Mouse (Mus musculus): ENCODE data around the gene Polr3g. TPM values are rescaled to one million over a fixed set of nuclear protein-coding genes. Genes with fewer than 3 reads are reported as not detected.

The Polr3g gene
- 4.8 and 5.2 TPM in 2 replicates for polyA plus RNA-seq (2012; rRNA removed)

- Histone ChIP-seq H3K4me3 (replicated peaks; ENCODE audit: insufficient read depth, low read depth, low read length) (peak within 1 kb of the TSS; percentile 98), H3K27me3 (ENCODE audit: control insufficient read depth, insufficient read depth, low read length) (no peaks in the 10 kb centered on the region), H3K4me1 (ENCODE audit: control insufficient read depth, insufficient read depth, low read length) (peaks cover 2% of the 10 kb centered on the region), H3K27ac (ENCODE audit: insufficient read depth, low read length) (peak within 1 kb of the TSS; percentile 64)
- DNase-seq = peak; percentile 94 to 97
- TF ChIP-seq CTCF (IDR thresholded peaks at IDR 0.05; ENCODE audit: borderline replicate concordance, insufficient read depth, low read depth, low read length) = no peak
- TF ChIP-seq POLR2A (IDR thresholded peaks at IDR 0.05; ENCODE audit: borderline replicate concordance, insufficient read depth, low read length) = peak; percentile 37; the same call in 1 of the 2 replicates
- WGBS = under 1% methylated on average over 61 of the region's 61 CpGs
Observed at GRCm38 (mm10) chr13:81710775-81711545, at the start of gene Polr3g, which contains the start of gene Mblac2. Gene Polr3g (minus strand): TSS chr13:81711013. Gene Mblac2 (plus strand): TSS chr13:81711341.

- no peak overlapping the region for H3K27ac ChIP-seq (ENCODE audit: insufficient read depth, low read length)
- TF ChIP-seq CTCF (IDR thresholded peaks at IDR 0.05; ENCODE audit: borderline replicate concordance, insufficient read depth, low read depth, low read length) = peak; percentile 45; the same call in 1 of the 2 replicates
- TF ChIP-seq POLR2A (IDR thresholded peaks at IDR 0.05; ENCODE audit: borderline replicate concordance, insufficient read depth, low read length) = no peak
- 39% methylated on average over 3 of the region's 3 CpGs for WGBS
- H3K27me3 ChIP-seq (ENCODE audit: control insufficient read depth, insufficient read depth, low read length) = no peaks in the 10 kb centered on the region
- no peaks in the 10 kb centered on the region for H3K4me1 ChIP-seq (ENCODE audit: control insufficient read depth, insufficient read depth, low read length)
- peak; percentile 17 to 31 for DNase-seq
- H3K4me3 ChIP-seq (replicated peaks; ENCODE audit: insufficient read depth, low read depth, low read length) = no peak overlapping the region
Observed at GRCm38 (mm10) chr13:81760379-81760778, 49.6 kb upstream of the Polr3g start.

GRCm38 (mm10) chr13:81757058-81757660, 46.3 kb upstream of the Polr3g start:
- TF ChIP-seq CTCF (IDR thresholded peaks at IDR 0.05; ENCODE audit: borderline replicate concordance, insufficient read depth, low read depth, low read length) (no peak), POLR2A (IDR thresholded peaks at IDR 0.05; ENCODE audit: borderline replicate concordance, insufficient read depth, low read length) (no peak)
- DNase-seq = no peak
- 78% methylated on average over 5 of the region's 5 CpGs for WGBS
- H3K4me1 ChIP-seq (ENCODE audit: control insufficient read depth, insufficient read depth, low read length) = no peaks in the 10 kb centered on the region
- H3K4me3 ChIP-seq (replicated peaks; ENCODE audit: insufficient read depth, low read depth, low read length) = no peak overlapping the region
- no peak overlapping the region for H3K27ac ChIP-seq (ENCODE audit: insufficient read depth, low read length)
- H3K27me3 ChIP-seq (ENCODE audit: control insufficient read depth, insufficient read depth, low read length) = no peaks in the 10 kb centered on the region

GRCm38 (mm10) chr13:81755324-81755723, 44.5 kb upstream of the Polr3g start:
- no peaks in the 10 kb centered on the region for H3K4me1 ChIP-seq (ENCODE audit: control insufficient read depth, insufficient read depth, low read length)
- no peak overlapping the region for H3K27ac ChIP-seq (ENCODE audit: insufficient read depth, low read length)
- 100% methylated on average over 1 of the region's 1 CpGs for WGBS
- H3K4me3 ChIP-seq (replicated peaks; ENCODE audit: insufficient read depth, low read depth, low read length) = no peak overlapping the region
- TF ChIP-seq CTCF (IDR thresholded peaks at IDR 0.05; ENCODE audit: borderline replicate concordance, insufficient read depth, low read depth, low read length) = no peak
- TF ChIP-seq POLR2A (IDR thresholded peaks at IDR 0.05; ENCODE audit: borderline replicate concordance, insufficient read depth, low read length) = no peak
- DNase-seq = no peak
- no peaks in the 10 kb centered on the region for H3K27me3 ChIP-seq (ENCODE audit: control insufficient read depth, insufficient read depth, low read length)

- no peaks in the 10 kb centered on the region for H3K27me3 ChIP-seq (ENCODE audit: control insufficient read depth, insufficient read depth, low read length)
- H3K4me3 ChIP-seq (replicated peaks; ENCODE audit: insufficient read depth, low read depth, low read length) = no peak overlapping the region
- no peak for TF ChIP-seq POLR2A (IDR thresholded peaks at IDR 0.05; ENCODE audit: borderline replicate concordance, insufficient read depth, low read length)
- TF ChIP-seq CTCF (IDR thresholded peaks at IDR 0.05; ENCODE audit: borderline replicate concordance, insufficient read depth, low read depth, low read length) = no peak
- H3K27ac ChIP-seq (ENCODE audit: insufficient read depth, low read length) = no peak overlapping the region
- no peak for DNase-seq
- H3K4me1 ChIP-seq (ENCODE audit: control insufficient read depth, insufficient read depth, low read length) = no peaks in the 10 kb centered on the region
Observed at GRCm38 (mm10) chr13:81754878-81755277, 44.1 kb upstream of the Polr3g start.

GRCm38 (mm10) chr13:81744092-81744396, 33.2 kb upstream of the Polr3g start:
- 45% methylated on average over 2 of the region's 2 CpGs for WGBS
- H3K4me1 ChIP-seq (ENCODE audit: control insufficient read depth, insufficient read depth, low read length) = no peaks in the 10 kb centered on the region; the same call in 1 of the 2 replicates
- no peak overlapping the region for H3K4me3 ChIP-seq (replicated peaks; ENCODE audit: insufficient read depth, low read depth, low read length)
- TF ChIP-seq POLR2A (IDR thresholded peaks at IDR 0.05; ENCODE audit: borderline replicate concordance, insufficient read depth, low read length) (no peak), CTCF (IDR thresholded peaks at IDR 0.05; ENCODE audit: borderline replicate concordance, insufficient read depth, low read depth, low read length) (no peak)
- H3K27ac ChIP-seq (ENCODE audit: insufficient read depth, low read length) = no peak overlapping the region
- H3K27me3 ChIP-seq (ENCODE audit: control insufficient read depth, insufficient read depth, low read length) = no peaks in the 10 kb centered on the region
- DNase-seq = no peak

- Histone ChIP-seq H3K4me3 (replicated peaks; ENCODE audit: insufficient read depth, low read depth, low read length) (no peak overlapping the region), H3K27ac (ENCODE audit: insufficient read depth, low read length) (no peak overlapping the region), H3K4me1 (ENCODE audit: control insufficient read depth, insufficient read depth, low read length) (no peaks in the 10 kb centered on the region; the same call in 1 of the 2 replicates), H3K27me3 (ENCODE audit: control insufficient read depth, insufficient read depth, low read length) (no peaks in the 10 kb centered on the region)
- DNase-seq = no peak
- TF ChIP-seq POLR2A (IDR thresholded peaks at IDR 0.05; ENCODE audit: borderline replicate concordance, insufficient read depth, low read length) = no peak
- no peak for TF ChIP-seq CTCF (IDR thresholded peaks at IDR 0.05; ENCODE audit: borderline replicate concordance, insufficient read depth, low read depth, low read length)
- WGBS = 54% methylated on average over 10 of the region's 10 CpGs
Observed at GRCm38 (mm10) chr13:81743391-81744091, 32.7 kb upstream of the Polr3g start.

All from cerebellum, adult 2 months (tissue).